Mouse (Mus musculus): ENCODE results near the gene Auts2. TPM values are rescaled to one million over a fixed set of nuclear protein-coding genes. Genes with fewer than 3 reads are reported as not detected.

Auts2 gene
- polyA plus RNA-seq, 1 experiment from 2014 or later: 36.0 TPM

DNA sequence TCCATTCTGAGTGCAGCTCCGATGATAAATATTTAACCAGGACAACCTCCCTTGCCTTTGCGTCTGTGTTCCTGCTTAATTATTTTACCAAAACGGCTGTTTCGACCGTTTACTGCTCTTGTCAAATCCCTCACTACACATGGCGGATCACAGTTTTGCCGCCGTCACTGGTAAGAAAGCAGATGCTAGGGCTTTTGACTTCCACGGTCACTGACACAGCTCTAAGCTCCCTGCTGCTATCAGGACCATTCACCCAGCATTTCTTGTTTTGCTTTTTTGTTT, 698.7 kb downstream of the Auts2 start:
- no peak overlapping the region for H3K4me2 ChIP-seq
- no peak for DNase-seq (ENCODE audit: low spot score, missing footprints)
- no peaks in the 10 kb centered on the region for H3K36me3 ChIP-seq (ENCODE audit: control insufficient read depth, insufficient read depth, low read length)
- no peaks in the 10 kb centered on the region for H3K9me3 ChIP-seq (ENCODE audit: control insufficient read depth, low read length)
- WGBS: 71% methylated on average over 9 of the region's 9 CpGs
- no peaks in the 10 kb centered on the region for H3K27me3 ChIP-seq (ENCODE audit: control insufficient read depth, insufficient read depth, low read length)
- H3K4me1 ChIP-seq (ENCODE audit: control insufficient read depth, insufficient read depth, low read length): no peaks in the 10 kb centered on the region
- no peak overlapping the region for H3K9ac ChIP-seq (ENCODE audit: low read length)
- H3K27ac ChIP-seq (ENCODE audit: low read depth, low read length): no peak overlapping the region
- no peak for ATAC-seq (ENCODE audit: low FRiP score)
- H3K4me3 ChIP-seq (ENCODE audit: low read depth, low read length): no peak overlapping the region

DNA sequence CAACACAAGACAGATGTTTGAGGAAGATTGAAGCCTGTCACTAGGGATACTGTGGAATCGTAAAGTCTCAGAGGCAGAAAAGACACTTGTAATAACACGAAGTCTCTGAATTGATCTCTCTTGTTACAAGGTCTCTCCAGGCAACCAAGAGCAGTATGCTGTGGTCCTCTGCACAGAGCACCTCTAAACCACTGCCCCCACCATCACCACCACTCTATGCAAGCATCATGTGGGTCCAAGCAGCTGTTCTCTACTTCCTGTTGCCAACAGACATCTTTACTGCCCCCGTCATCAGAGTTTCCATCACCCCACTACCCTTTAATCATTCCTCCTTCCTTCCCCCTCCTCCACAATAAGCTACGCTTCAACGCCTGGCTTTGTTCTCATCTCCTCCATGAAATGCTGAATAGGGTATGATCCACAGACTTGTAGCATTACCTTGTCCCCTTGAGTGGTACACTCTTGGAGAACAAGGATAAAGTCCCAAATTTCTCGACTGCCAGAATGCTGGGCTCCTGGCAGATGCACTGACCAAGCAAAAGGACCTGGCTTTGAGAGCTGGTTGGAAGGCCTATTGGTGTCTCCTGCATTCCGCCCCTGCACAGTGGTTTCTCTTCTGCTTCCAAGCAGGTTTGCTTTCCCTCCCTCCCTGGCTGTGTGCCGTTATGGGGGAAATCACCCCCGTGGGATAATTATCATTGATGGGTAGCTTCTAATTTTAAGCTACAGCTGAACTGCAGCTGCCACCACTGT, 699.2 kb downstream of the Auts2 start:
- WGBS: 69% methylated on average over 9 of the region's 9 CpGs
- no peaks in the 10 kb centered on the region for H3K4me1 ChIP-seq (ENCODE audit: control insufficient read depth, insufficient read depth, low read length)
- H3K4me2 ChIP-seq: no peak overlapping the region
- H3K27ac ChIP-seq (ENCODE audit: low read depth, low read length): no peak overlapping the region
- ATAC-seq (ENCODE audit: low FRiP score) (no peak), DNase-seq (ENCODE audit: low spot score, missing footprints) (no peak)
- H3K36me3 ChIP-seq (ENCODE audit: control insufficient read depth, insufficient read depth, low read length): no peaks in the 10 kb centered on the region
- no peak overlapping the region for H3K4me3 ChIP-seq (ENCODE audit: low read depth, low read length)
- no peaks in the 10 kb centered on the region for H3K27me3 ChIP-seq (ENCODE audit: control insufficient read depth, insufficient read depth, low read length)
- no peaks in the 10 kb centered on the region for H3K9me3 ChIP-seq (ENCODE audit: control insufficient read depth, low read length)
- no peak overlapping the region for H3K9ac ChIP-seq (ENCODE audit: low read length)

DNA sequence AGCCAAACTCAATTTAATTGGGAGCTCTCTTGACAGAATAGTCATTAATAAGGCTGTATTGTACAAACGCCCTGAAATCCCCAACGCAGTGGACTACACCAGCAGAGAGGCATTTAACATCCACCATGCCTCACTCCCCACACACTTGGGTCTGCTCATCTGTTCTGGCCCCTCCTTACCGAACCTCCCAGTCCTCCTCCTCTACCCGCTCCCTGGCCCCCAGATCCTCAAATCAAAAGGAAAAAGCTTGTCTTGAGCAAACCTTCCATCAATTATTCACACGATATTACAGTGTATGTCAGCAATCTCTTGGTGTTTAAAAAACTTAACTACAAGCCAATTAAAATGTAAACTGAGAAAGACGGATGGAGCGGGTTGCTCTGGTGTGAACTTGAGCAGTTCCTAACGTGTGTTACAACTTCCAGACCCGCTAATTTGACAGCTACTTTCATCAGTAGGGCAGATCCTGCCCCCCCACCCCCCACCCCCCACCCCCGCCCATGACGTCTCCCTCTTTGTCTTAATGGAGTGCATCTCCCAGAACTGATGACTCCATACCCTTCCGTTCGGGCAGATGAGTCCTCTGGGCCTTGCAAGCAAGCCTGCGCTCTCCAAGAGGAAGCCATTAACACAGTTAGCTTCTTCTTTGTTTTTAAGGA, 703.4 kb downstream of the Auts2 start:
- DNase-seq (ENCODE audit: low spot score, missing footprints) (peak; percentile 67), ATAC-seq (ENCODE audit: low FRiP score) (no peak)
- Histone ChIP-seq H3K4me3 (ENCODE audit: low read depth, low read length) (no peak overlapping the region), H3K4me2 (no peak overlapping the region), H3K9me3 (ENCODE audit: control insufficient read depth, low read length) (no peaks in the 10 kb centered on the region), H3K9ac (ENCODE audit: low read length) (no peak overlapping the region), H3K4me1 (ENCODE audit: control insufficient read depth, insufficient read depth, low read length) (no peaks in the 10 kb centered on the region), H3K27ac (ENCODE audit: low read depth, low read length) (no peak overlapping the region), H3K36me3 (ENCODE audit: control insufficient read depth, insufficient read depth, low read length) (no peaks in the 10 kb centered on the region), H3K27me3 (ENCODE audit: control insufficient read depth, insufficient read depth, low read length) (no peaks in the 10 kb centered on the region)
- 88% methylated on average over 14 of the region's 14 CpGs for WGBS

DNA sequence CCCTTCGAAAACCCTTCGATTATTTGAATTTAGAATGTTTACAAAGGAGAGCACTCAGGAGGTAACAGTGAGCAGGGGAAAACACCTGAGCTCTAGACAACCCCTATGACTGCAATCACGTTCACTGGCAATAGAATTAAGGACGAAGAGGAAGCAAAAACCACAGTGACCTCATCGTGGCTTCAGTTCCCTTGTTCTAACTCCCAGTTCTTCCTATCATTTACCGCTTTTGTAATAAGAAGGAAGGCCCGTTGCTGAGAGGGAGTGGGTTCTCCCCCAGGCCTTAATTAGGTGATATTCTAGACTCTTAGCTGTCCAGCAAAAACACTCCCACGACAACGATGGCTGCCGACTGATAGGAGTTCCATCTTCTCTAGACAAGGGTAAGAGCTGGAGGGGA, 704.1 kb downstream of the Auts2 start:
- Histone ChIP-seq H3K9ac (ENCODE audit: low read length) (no peak overlapping the region), H3K4me2 (no peak overlapping the region), H3K4me3 (ENCODE audit: low read depth, low read length) (no peak overlapping the region), H3K27me3 (ENCODE audit: control insufficient read depth, insufficient read depth, low read length) (no peaks in the 10 kb centered on the region), H3K9me3 (ENCODE audit: control insufficient read depth, low read length) (no peaks in the 10 kb centered on the region), H3K27ac (ENCODE audit: low read depth, low read length) (no peak overlapping the region), H3K36me3 (ENCODE audit: control insufficient read depth, insufficient read depth, low read length) (no peaks in the 10 kb centered on the region), H3K4me1 (ENCODE audit: control insufficient read depth, insufficient read depth, low read length) (peaks cover 2% of the 10 kb centered on the region)
- WGBS: 93% methylated on average over 10 of the region's 10 CpGs
- no peak for ATAC-seq (ENCODE audit: low FRiP score)
- peak; percentile 39 for DNase-seq (ENCODE audit: low spot score, missing footprints)

DNA sequence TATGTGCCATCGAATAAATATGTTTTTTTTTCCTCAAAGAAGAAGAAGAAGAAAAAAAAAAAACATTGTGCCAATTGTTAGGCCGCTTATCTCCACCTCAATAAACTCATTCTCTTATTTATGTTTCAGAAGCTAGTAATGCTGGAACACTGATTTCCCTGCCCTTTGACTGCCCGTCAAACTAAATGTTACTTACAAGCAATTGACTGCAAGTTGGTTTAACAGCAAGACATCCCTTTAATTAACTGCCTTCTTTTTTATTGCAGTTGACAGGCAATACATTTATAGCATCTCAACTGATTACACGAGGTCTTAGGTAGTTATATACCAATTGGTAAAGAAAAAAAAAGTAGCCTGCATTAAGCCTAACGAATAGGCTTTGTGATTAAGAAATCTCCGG, 705.1 kb downstream of the Auts2 start:
- H3K4me2 ChIP-seq: no peak overlapping the region
- H3K27ac ChIP-seq (ENCODE audit: low read depth, low read length): no peak overlapping the region
- H3K27me3 ChIP-seq (ENCODE audit: control insufficient read depth, insufficient read depth, low read length): no peaks in the 10 kb centered on the region
- ATAC-seq (ENCODE audit: low FRiP score) (no peak), DNase-seq (ENCODE audit: low spot score, missing footprints) (peak; percentile 51)
- H3K9me3 ChIP-seq (ENCODE audit: control insufficient read depth, low read length): no peaks in the 10 kb centered on the region
- H3K9ac ChIP-seq (ENCODE audit: low read length): no peak overlapping the region
- H3K36me3 ChIP-seq (ENCODE audit: control insufficient read depth, insufficient read depth, low read length): no peaks in the 10 kb centered on the region
- H3K4me1 ChIP-seq (ENCODE audit: control insufficient read depth, insufficient read depth, low read length): peaks cover 12% of the 10 kb centered on the region
- 80% methylated on average over 6 of the region's 6 CpGs for WGBS
- no peak overlapping the region for H3K4me3 ChIP-seq (ENCODE audit: low read depth, low read length)

DNA sequence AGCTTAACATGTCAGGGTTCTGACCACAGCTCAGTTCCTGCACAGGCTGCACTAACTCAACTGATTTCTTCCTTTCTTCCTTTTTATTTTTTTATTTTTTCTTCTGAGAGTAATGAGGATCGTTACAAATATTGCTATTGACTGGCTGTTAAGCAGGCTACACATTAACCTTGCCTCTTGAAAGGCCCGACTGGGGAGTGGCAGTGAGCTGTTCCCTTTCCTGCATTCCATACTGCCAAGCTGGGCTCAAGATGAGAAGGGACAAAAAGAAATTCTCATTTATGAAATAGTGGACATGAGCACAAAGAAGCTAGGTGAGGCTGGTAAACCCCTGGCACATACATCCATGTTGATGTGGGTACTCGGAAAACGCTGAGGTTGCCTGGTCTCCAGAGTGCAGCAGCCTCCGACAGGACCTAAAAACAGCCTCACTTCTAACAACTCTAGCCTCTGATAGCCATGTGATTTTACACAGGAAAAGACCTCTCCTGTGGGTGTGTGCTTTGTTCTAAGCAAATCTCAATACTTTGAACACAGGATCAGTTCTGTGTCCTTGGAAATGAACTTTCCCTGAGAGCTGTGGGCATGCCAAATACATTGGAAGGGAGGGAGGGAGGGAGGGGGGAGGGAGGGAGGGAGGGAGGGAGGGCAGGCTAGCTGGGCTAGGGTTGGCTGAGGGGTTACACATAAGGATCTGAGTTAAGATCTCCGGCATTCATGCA, 707.0 kb downstream of the Auts2 start:
- WGBS: 85% methylated on average over 6 of the region's 6 CpGs
- no peak for ATAC-seq (ENCODE audit: low FRiP score)

DNA sequence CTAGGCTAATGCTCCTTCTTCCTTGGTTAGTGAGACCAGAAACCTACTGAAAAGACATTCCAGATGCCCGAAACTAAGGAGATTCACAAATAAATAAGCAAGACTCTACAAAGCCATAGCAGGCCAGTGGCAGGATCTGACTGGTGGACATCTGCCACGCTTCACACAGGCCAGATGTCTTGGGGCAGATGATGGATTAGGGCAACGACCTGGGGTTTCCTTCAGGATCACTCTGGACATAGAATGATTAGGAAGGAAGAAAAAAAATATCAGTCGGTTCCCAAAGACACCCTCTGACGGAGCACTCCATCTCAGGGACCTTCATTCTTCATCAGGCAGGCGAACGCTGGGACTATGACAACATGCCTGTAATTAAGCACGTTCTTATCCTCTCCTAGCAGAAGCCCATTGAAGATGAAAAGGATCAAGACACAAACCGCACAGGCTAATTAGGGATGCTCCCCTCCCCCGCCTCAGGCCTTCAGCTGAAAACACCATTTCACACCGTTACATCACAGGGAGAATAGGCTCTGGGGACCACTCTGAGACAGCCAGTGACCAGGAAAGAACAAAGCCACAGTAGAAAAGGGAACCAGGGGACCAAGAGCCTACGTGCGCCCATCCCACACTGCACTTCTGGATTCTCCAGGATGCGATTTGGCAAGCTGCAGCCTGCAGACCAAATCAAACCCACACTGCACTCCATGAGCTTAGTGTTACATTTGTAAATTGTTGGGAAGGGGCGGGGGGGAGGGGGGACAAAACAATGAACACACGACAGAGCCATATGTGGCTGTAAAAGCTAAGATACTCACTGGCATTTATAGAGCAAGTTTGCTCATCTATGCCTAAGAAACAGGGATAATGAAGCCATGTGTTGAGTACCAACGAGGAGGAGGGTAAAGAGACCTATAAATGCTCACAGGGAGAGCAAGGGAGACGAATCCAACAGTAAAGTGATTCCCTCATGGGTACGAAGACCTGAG, 710.0 kb downstream of the Auts2 start:
- DNase-seq (ENCODE audit: low spot score, missing footprints) (peak; percentile 90), ATAC-seq (ENCODE audit: low FRiP score) (peak; percentile 89)
- Histone ChIP-seq H3K27me3 (ENCODE audit: control insufficient read depth, insufficient read depth, low read length) (no peaks in the 10 kb centered on the region), H3K9me3 (ENCODE audit: control insufficient read depth, low read length) (no peaks in the 10 kb centered on the region), H3K4me2 (no peak overlapping the region), H3K9ac (ENCODE audit: low read length) (no peak overlapping the region), H3K27ac (ENCODE audit: low read depth, low read length) (peak overlapping the region; percentile 49), H3K4me3 (ENCODE audit: low read depth, low read length) (no peak overlapping the region), H3K4me1 (ENCODE audit: control insufficient read depth, insufficient read depth, low read length) (peaks cover 14% of the 10 kb centered on the region), H3K36me3 (ENCODE audit: control insufficient read depth, insufficient read depth, low read length) (no peaks in the 10 kb centered on the region)
- 38% methylated on average over 19 of the region's 19 CpGs for WGBS

More for the DNA sequence above, 707.0 kb downstream of the Auts2 start:
- H3K36me3 ChIP-seq (ENCODE audit: control insufficient read depth, insufficient read depth, low read length): no peaks in the 10 kb centered on the region
- peaks cover 14% of the 10 kb centered on the region for H3K4me1 ChIP-seq (ENCODE audit: control insufficient read depth, insufficient read depth, low read length)
- H3K9me3 ChIP-seq (ENCODE audit: control insufficient read depth, low read length): no peaks in the 10 kb centered on the region
- no peak overlapping the region for H3K27ac ChIP-seq (ENCODE audit: low read depth, low read length)
- no peak overlapping the region for H3K4me3 ChIP-seq (ENCODE audit: low read depth, low read length)
- H3K9ac ChIP-seq (ENCODE audit: low read length): no peak overlapping the region
- H3K27me3 ChIP-seq (ENCODE audit: control insufficient read depth, insufficient read depth, low read length): no peaks in the 10 kb centered on the region
- DNase-seq (ENCODE audit: low spot score, missing footprints): peak; percentile 10
- H3K4me2 ChIP-seq: no peak overlapping the region

DNA sequence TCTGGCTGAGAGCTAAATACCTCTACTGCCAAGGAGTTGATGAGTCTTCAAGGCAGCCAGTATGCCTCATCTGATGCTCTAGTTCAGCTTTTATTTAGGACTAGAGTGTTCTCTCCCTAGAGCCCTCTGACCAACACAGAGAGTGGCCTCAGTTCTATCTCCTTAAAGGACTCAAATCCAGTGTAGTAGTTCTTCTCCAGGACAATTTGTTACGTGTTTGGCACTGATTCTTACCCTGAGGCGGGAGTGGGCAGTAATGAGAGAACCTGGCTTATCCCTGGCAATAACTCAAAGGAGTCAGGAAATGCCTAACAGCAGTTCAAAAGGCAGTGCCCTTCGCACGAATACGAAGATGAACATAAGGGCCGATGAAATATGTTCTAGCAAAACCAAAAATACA, 713.0 kb downstream of the Auts2 start:
- Histone ChIP-seq H3K9ac (ENCODE audit: low read length) (no peak overlapping the region), H3K36me3 (ENCODE audit: control insufficient read depth, insufficient read depth, low read length) (no peaks in the 10 kb centered on the region), H3K27me3 (ENCODE audit: control insufficient read depth, insufficient read depth, low read length) (no peaks in the 10 kb centered on the region), H3K4me1 (ENCODE audit: control insufficient read depth, insufficient read depth, low read length) (peaks cover 18% of the 10 kb centered on the region), H3K4me3 (ENCODE audit: low read depth, low read length) (no peak overlapping the region), H3K9me3 (ENCODE audit: control insufficient read depth, low read length) (no peaks in the 10 kb centered on the region), H3K4me2 (no peak overlapping the region), H3K27ac (ENCODE audit: low read depth, low read length) (no peak overlapping the region)
- ATAC-seq (ENCODE audit: low FRiP score) (no peak), DNase-seq (ENCODE audit: low spot score, missing footprints) (no peak)
- 90% methylated on average over 6 of the region's 6 CpGs for WGBS

Data from midbrain, embryonic 11.5 days (tissue).